Mouse (Mus musculus) right cerebral cortex, postnatal 4 days (tissue): ENCODE data around the gene Ppcdc.

Experiments used
- DNase-seq: peaks from one replicate; pipeline ENCODE4 v3.0.0-alpha.2; 2022

Ppcdc gene

DNA sequence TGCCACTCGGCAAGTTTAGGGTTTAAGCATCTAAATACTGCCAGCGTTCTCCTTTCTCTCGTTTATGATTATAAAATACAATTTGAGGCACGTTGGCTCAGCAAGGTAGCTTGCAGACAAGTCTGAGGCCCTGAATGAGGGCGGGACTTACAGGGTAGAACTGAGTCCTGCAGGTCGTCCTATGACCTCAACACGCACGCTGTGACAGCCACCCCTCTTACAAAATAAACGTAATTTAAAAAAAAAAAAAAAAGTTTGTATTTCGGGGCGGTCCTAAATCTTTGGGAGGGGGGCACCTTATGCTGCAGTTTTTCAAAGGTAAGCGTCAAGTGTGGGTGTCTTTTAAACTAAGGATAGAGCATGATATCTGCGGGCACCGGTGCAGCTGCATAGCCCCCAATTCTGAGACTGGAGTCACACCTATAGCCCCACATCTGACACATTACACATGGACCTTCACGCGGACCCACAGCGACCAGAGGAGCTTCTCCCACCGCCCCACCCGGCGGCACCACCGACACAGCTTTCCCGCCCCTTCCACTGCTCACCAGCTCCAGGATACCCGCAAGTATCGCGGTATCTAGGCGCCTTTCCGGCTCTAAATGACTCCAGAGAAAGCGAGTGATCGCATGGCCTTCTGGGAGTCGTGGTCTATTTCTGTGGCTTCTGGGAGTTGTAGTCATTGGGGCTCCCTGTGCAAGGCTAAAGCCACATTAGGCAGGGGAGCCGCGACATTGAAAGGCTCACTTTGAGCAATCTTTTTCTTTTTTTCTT is at the start of gene Ppcdc:
TSS of gene Ppcdc (minus strand) at position 603 of the 774 bp plus-strand sequence.
- peak; percentile 85 for DNase-seq

DNA sequence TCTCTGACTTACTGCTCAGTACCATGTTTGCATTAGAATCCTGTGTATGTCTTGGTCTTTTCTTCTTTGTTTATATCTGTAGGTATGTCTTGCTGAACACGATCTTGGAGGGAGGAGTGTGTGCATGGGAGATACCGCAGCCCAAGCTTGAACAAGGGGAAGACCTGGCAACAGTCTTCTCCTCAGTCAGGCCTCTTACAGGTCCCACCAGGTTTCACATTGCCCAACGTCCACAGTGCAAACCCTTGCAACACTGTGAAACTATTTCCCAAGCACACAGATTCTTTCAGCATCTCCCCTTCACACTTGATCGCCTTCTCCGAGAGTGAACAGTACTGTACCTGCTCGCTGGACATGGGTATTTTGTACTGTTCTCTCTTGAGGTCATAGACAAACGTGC is 47.9 kb upstream of the Ppcdc start:
- DNase-seq: no peak

DNA sequence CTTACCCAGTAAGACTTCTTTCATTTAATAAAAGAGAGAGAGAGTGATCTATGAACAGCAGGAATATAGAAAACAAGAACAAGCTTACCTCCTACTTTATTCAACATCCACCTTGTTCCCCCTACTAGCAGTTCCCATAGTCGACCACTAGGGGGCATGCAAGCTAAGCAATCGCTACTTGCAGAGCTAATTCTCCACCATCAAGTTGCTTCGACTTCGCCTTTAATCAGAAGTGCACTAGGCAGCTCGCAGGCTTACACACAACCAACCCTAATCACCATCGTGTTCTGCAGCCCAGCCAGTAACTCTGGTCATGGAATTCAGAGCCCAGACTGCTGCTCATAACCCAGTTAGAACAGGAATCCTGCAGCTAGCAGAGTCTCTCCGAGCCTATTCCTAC is 45.9 kb upstream of the Ppcdc start:
- DNase-seq: peak; percentile 88

DNA sequence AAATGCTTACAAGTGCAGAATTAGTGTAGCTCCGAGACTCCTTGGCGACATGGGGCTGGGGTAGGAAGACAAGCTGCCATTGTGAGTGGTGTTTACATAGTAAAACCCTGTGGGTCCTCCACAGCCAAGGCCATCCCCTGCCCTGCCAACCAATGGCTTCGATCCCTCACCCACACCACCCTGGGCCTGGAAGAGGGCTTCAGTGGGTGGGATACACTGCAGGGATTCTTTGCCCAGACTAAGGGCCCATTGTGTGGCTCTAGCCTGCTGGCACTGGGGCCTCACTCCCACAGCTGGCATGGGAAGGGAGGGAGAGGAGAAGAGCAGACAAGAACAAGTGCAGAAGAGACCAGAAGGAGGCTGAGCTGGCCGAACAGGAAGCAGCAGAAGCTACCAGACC is 29.0 kb upstream of the Ppcdc start:
- peak; percentile 22 for DNase-seq

DNA sequence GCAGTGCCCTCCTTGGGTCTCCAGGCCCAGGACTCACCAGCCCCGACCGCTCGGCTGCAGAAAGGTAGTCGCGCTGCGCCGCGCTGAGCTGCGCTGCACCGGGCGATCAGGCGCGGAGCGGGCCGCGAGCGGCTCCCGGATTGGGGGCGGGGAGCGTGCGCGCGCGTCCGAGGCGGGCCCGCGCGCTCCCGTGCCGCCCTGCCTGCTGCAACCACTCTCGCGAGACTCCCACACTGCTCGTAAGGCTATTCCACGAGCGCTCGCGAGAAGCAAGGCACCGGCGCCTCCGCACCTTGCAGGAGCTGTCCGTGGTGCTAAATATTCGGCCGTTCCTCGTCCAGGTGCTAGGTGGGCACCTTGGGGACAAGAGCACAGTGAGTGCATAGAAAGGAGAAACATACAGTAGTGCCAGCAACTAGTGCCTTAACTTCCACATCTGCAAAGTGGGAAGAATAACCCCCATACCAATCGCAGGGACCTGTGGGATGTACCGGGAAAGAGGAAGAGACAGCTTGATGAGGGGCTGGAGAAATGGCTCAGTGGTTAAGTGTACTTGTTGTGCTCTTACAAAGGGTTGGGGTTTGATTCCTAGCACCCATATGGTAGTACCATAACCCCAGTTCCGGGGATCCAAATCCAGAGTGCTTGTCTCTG is 28.1 kb upstream of the Ppcdc start, which contains the start of gene Scamp5:
TSS of gene Scamp5 (minus strand) at position 165 of the 654 bp plus-strand sequence.
- peak; percentile 86 for DNase-seq

DNA sequence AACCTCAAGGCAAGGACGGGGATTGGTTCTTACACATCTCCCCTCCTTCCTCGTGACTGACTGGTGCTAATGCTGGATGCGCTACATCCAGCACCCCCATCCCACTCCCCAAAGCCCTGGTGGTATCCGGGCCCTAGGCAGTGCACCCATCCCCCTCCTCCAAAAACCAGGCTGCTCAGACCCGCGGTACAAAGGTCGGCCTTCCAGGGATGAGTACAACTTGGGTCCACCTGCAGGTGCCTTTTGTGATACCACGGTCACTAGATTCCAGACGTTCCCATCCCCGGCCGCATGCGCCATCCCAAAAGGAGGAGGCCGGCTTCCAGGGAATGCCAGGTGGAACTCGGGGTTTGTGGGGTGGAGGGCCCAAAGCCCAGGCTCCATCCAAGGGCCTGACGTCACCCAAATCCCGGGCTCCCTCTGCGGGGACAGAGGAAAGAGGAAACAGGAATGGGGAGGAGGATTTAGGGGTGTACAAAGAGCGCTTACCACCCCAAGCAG is 27.4 kb upstream of the Ppcdc start:
- DNase-seq: peak; percentile 59

DNA sequence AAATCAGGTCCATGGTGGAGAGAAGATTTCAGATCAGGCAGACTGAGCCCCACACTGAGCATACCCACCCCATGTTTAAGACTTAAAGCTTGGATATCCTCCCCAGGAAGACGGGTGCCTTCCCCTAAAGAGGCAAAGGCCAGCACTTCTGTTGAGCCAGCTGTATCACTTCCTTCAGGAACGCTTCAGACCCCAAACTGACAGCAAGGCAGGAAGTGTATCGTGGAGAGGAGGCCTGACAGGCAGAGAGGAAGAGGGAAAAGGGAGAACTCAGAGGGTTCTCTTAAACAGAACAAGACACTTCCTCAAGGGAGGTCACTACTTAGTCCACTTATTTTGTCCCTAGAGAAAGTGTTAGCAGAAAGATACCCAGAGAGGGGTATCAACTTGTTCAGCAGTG is 26.2 kb upstream of the Ppcdc start:
- no peak for DNase-seq

DNA sequence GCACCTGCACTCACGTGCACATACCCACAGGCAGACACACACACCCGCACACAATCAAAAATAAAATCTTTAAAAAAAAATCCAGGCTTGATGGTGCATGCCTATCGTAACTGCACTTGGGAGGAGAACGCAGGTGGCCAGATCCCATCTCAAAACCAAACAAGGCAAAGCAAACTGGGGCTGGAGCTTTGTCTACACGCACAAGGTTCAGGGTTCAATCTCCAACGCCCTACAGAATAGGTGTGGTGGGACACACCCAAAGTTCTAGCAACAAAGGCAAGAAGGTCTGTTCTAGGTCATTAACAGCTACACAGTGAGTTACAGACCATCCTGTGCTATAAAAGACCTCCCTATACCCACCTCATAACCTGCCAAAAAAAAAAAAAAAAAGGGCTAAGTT is 22.9 kb upstream of the Ppcdc start:
- no peak for DNase-seq

DNA sequence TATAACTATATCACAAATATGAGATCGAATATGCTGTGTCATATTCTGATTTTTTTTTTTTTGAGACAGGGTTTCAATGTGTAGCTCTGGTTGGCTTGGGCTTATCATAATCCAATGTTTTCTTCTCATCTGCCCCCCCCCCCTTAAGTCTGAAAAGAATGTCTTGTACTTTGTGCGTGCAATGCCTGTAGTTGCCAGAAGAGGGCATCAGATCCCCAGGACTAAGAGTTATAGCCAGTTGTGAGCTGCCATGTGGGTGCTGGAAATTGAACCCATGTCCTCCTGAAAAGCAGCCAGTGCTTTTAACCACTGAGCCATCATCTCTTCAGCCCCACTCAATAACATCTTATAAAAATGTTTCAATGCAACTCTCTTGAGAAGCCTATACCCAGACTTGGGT is 19.8 kb upstream of the Ppcdc start:
- no peak for DNase-seq

DNA sequence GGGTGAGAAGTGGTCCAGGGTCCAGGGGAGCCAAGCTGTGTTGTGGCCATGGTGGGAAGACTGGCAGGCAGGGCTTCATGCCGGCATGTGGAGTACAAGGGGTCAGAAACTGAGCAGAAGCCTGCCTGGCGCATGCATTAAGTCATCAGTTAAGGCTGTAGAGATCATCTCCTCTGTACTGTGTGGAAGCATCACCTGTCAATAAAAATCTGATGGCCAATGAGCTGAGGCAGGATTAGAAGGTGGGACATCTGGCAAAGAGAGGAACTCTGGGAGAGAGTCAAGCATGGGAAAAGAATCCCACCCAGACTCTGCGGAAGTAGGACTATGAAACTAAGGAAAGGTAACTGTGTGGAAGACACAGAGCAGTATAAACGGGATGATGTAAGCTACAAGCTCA is 13.6 kb upstream of the Ppcdc start:
- no peak for DNase-seq

DNA sequence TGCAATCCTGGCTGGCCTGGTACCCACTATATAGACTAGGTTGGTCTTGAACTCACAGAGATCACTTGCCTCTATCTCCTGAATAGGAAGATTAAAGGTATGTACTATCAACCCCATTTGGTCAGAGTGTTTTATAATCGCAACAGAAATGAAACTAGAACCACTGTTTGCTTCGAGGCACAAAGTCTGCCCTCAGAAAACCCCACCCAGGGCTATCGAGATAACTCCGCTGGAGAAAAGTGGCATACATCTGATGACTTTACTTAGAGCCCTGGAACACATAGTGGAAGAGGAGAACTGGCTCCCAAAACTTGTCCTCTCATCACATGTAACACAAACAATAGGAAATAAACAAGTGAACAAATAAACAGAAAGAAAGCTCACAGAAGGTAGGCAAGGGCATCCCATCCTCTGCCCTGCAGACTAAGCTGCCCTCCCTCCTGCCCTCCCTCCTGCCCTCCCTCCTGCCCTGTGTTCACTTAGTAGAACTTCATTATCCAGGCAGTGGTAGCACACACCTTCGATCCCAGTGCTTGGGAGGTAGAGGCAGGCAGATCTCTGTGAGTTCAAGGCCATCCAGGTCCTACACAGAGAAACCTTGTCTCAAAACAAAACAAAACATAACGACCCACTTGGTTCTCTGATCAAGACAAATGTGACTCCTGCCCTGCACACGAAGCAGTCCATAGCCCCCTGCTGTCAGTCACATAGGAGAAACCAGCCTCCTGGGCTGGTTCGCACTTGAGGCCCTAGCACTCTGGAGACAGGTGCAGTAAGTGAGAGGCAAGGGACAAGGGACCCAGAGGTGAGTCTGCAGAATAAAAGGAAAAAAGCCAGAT is 12.9 kb upstream of the Ppcdc start:
- no peak for DNase-seq

DNA sequence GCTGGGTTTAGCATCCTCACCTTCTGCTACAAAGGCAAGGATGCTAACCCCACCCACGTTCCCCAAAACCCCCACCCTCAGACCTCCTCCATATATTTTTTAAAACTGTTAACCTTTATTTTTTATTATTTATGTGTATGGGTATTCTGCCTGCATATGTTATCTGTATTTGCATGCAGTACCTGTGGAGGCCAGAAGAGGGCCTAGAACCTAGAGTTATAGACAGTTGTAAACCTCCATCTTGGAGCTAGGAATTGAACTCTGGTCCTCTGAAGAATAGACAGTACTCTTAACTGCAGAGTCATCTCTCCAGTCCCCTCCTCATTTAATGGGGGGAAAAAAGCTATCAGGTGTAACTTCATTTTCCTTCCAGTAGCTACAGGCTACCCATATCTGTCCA is 9.8 kb upstream of the Ppcdc start:
- DNase-seq: peak; percentile 22

DNA sequence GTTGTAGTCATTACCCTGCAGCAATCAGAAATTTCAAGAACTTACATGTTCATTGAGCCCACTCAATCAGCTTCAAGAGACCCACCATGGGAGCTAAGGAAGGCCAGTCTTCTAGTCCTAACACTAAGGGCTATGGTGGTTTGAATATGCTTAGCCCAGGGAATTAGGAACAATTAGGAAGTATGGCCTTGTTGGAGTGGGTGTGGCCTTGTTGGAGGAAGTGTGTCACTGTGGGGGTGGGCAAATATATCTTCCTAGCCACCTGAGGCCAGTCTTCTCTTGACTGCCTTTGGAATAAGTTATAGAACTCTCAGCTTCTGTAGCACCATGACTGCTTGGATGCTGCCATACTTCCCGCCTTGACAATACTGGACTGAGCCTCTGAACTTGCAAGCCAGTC is 696 bp upstream of the Ppcdc start:
- DNase-seq: no peak

DNA sequence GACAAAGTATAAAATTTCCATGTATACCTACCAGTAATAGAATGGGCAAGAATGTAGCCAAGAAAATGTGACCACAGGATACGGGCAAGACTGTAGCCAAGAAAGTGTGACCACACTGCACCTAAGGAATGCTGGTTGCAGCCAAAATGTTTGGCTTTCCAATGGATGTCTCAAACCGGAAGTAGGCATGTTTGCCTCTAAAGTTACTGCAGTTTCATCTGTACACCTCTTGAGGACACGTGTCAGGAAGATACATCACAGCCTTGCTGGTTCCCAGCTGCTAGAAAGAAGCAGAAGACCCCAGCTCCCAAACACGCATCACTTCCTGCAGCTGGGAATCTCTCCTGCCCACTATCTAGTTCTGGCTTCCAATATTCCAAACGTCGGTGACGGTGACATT is 841 bp downstream of the Ppcdc start:
- DNase-seq: no peak

DNA sequence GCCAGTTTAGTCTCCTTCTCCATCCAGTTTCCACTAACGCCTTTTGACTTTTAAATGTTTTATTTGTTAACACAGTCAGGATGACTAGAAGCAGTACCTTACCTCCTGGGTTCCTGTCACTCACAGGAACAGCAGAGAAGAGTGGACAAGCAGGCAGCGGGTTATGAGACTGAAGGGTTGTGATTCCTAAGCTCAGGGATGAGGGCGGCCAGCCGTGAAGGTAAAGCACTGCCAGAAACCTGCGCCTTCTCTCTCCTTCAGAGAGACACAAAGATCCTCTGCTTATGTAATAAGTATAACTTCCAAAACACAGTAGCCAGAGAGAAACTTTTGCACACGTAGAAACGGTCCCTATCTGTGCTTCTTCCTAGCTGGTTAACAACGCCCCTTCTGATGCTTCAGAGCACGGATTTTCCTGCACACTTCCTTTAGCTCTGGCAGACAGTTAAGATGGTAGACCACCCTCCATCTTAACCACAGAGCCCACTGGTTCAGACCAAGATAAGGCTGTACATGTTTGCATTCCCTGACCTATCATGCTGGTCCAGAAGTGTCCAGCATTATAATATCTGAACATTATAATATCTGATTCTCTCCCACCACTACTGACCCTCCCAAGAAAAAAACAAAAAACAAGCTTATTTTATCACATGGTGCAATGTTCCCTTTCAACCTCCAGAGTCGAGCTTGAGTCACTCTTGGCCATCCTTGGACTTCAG is 1.9 kb downstream of the Ppcdc start:
- DNase-seq: no peak

DNA sequence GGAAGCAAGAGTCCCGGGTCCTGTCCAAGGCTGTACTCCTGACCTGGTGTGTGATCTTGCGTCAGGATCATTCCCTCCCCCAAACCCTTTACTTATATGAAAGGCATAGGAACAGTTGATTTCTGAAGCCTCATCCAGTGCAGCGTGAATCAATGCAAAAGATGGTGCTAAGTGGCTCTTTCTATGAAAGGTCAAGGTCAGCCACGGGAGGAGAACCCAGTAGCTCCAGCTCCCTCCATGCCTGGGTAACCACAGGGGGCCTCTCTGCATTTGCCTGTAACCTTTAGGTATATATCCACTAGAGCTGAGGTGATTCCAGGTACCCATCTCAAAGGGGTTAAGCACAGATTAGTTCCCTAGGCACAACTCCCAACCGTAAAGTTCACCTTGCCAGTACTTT is 3.8 kb downstream of the Ppcdc start:
- no peak for DNase-seq

DNA sequence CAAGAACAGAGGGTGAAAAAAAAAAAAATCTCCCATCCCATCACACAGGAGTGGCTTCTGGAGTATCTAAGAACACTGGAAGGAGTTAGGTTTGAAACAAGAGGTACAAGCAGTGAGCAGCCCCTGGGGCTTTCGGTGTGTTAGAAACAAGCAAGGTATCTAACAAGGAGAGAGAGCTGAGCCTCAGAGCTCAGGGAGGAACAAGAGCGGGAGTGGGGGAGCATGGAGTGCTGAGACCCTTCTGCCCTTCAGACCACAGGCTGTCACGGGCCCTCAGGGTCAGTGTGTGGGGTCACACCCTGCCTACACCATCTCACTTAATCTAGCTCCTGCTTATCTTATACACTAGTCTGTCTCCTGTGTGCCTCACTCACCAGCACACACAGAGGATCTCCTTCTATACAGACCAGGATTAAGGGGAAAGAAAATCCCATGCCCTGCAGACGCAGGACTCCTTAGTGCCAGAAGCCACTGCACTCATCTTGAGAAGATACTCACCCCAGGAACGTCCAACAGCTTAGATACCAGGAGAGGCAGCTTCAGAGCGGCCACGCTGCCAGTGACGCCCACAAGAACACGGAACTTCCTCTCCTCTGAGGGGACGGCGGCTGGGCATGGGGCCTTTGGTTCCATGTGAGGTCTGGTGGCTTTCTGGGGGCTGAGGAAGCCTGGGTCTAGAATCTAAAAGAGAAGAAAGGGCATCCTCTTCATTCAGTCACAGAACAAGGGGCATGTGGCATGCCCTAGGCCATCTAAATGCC is 5.3 kb downstream of the Ppcdc start:
- no peak for DNase-seq

DNA sequence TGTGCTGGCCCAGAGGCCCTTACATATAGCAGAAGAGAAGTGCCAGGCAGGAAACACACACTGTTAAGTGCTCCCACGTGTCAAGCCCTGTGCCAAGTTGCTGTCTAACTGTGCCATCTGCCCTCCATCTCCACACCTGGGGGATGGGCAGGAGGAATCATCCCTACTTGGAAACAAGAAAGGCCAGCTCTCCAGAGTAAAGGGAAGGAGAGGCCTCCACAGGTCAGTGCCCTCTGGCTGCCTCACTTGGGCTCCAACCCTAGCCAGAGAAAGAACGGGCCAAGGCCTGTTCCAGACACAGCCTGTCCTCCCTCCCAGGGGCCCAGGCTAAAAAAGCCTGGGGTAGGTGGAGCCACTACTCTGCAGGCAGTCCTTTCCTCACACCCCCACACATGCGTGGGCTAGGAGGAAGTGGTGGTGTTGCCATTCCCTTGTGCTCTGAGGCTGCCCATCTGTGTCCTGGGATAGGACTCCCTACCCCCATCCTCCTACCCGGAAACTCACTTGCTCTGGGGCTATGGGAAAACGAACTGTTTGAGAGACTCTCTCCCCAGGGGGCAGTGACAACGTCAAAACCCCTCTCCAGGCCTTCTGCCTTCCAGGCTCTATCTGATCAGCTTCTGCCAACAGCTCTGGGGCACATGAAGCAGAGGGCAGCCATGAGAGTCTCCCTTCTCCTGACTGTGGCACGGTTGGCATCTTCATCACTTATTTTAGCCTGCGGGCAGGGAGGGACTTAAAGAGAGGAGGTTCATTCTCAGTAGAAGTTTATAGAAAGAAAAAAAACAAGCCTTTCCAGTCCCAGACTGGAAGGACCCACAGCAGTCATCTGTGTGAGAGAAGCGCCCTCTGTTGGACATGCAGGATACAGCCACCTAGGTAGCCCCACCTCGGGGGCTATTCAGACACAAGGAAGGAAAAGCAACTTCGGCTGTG is 6.6 kb downstream of the Ppcdc start:
- peak; percentile 75 for DNase-seq

DNA sequence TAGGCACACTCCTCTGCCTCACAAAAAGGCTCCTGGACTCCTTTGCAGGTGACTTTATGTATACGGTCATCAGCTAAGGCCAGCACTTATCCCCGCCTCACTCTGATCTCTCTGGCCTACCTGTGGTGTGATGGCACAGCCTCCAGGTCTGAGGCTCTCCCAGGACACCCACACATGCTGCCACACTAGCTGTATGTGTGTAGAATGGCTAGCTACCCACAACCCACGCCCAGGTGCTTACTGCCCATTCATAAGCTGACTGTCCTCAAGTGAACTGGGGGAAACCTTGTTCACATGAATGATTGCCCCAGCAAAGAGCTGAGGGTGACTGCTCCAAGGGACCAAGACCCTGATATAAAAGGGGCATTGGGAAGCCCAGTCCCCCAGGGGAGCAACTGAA is 7.4 kb downstream of the Ppcdc start:
- DNase-seq: no peak

DNA sequence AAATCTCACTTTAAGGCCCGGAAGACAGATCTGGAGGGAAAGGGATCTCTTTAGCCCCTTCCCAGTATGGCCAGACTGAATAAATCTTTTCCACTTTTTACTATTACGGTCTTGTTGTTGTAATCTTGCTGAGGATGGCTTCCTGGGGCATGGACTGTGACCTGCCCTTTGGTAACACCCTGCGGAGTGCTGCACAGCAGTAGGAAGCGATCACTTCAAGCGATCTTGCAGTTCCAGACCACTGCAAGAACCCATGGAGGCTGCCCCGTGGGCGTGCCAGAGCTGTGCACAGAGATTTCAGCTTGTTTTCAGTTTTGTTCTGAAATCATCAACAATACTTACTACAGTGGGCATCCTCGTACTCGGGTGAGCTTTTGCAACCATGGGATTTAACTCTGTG is 8.7 kb downstream of the Ppcdc start:
- no peak for DNase-seq

DNA sequence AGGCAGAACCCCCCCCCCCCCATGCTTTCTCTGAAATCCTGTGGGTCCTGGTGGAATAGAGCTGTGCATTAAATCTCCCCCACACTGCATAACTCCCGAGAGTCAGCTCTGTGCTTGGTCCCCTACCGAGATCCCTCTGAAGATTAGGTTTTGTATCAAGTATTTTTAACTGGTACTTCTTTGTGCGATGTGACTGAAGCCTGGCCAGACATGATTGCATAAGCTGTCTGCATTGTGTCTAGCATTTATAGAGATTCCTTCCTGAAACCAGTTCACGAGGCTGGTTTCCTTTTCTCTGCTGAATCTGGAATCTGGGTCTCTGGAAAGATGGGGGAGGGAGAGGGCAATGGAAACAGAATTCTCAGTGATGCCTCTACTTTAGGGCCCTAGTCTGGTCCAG is 11.5 kb downstream of the Ppcdc start:
- DNase-seq: no peak
